Mouse (Mus musculus): ENCODE measurements at regions not wholly inside any gene's neighbourhood (a gene's known extent, or its start where the extent isn't known, plus 50 kb on each side); places are given as distances from the start of the nearest gene placed in this dataset.
A peak's percentile ranks its signal among the peaks of the same experiment; 100 is the strongest.

GRCm38 (mm10) chr8:115626396-115627136 lies 81.0 kb downstream of the Maf start:
- Histone ChIP-seq H3K4me1 (no peaks in the 10 kb centered on the region), H3K27ac (no peak overlapping the region), H3K9ac (no peak overlapping the region), H3K4me3 (no peak overlapping the region), H3K36me3 (no peaks in the 10 kb centered on the region), H3K9me3 (no peaks in the 10 kb centered on the region), H3K27me3 (no peaks in the 10 kb centered on the region), H3K4me2 (no peak overlapping the region)
- ATAC-seq (ENCODE audit: insufficient number of reproducible peaks, low FRiP score, low TSS enrichment, low read depth): no peak
- WGBS: 85% methylated on average over 7 of the region's 7 CpGs

- Histone ChIP-seq H3K4me2 (no peak overlapping the region), H3K9me3 (no peaks in the 10 kb centered on the region), H3K36me3 (no peaks in the 10 kb centered on the region), H3K9ac (no peak overlapping the region), H3K4me3 (no peak overlapping the region), H3K27ac (no peak overlapping the region), H3K27me3 (no peaks in the 10 kb centered on the region), H3K4me1 (no peaks in the 10 kb centered on the region)
- ATAC-seq (ENCODE audit: insufficient number of reproducible peaks, low FRiP score, low TSS enrichment, low read depth): no peak
- WGBS: 79% methylated on average over 1 of the region's 1 CpGs
These were observed 82.5 kb downstream of the Maf start for GRCm38 (mm10) chr8:115625072-115625471.

GRCm38 (mm10) chr8:115618049-115618760 lies 89.4 kb downstream of the Maf start:
- no peak for ATAC-seq (ENCODE audit: insufficient number of reproducible peaks, low FRiP score, low TSS enrichment, low read depth)
- Histone ChIP-seq H3K4me2 (no peak overlapping the region), H3K36me3 (no peaks in the 10 kb centered on the region), H3K27me3 (0 out of 2 replicates have a peak, but pooled peaks cover 2% of the 10 kb centered on the region), H3K4me3 (no peak overlapping the region), H3K9me3 (no peaks in the 10 kb centered on the region), H3K9ac (no peak overlapping the region), H3K27ac (no peak overlapping the region), H3K4me1 (no peaks in the 10 kb centered on the region)
- WGBS: 79% methylated on average over 13 of the region's 13 CpGs

- Histone ChIP-seq H3K4me2 (no peak overlapping the region), H3K36me3 (no peaks in the 10 kb centered on the region), H3K4me3 (no peak overlapping the region), H3K27ac (no peak overlapping the region), H3K9ac (no peak overlapping the region), H3K27me3 (0 out of 2 replicates have a peak, but pooled peaks cover 2% of the 10 kb centered on the region), H3K4me1 (no peaks in the 10 kb centered on the region), H3K9me3 (no peaks in the 10 kb centered on the region)
- 0 out of 2 replicates have a peak, but pooled peaks have one; percentile 19 for ATAC-seq (ENCODE audit: insufficient number of reproducible peaks, low FRiP score, low TSS enrichment, low read depth)
- WGBS: 77% methylated on average over 9 of the region's 9 CpGs
These were observed 90.6 kb downstream of the Maf start for GRCm38 (mm10) chr8:115616871-115617605.

GRCm38 (mm10) chr8:115613946-115614584 lies 93.5 kb downstream of the Maf start:
- no peaks in the 10 kb centered on the region for H3K4me1 ChIP-seq
- WGBS: 82% methylated on average over 5 of the region's 5 CpGs
- H3K4me3 ChIP-seq: no peak overlapping the region
- no peak overlapping the region for H3K9ac ChIP-seq
- no peak for ATAC-seq (ENCODE audit: insufficient number of reproducible peaks, low FRiP score, low TSS enrichment, low read depth)
- no peaks in the 10 kb centered on the region for H3K36me3 ChIP-seq
- H3K4me2 ChIP-seq: no peak overlapping the region
- no peak overlapping the region for H3K27ac ChIP-seq
- 0 out of 2 replicates have a peak, but pooled peaks cover under 1% of the 10 kb centered on the region for H3K27me3 ChIP-seq
- no peaks in the 10 kb centered on the region for H3K9me3 ChIP-seq

- no peak overlapping the region for H3K4me2 ChIP-seq
- H3K27me3 ChIP-seq: no peaks in the 10 kb centered on the region
- 86% methylated on average over 3 of the region's 3 CpGs for WGBS
- ATAC-seq (ENCODE audit: insufficient number of reproducible peaks, low FRiP score, low TSS enrichment, low read depth): no peak
- no peaks in the 10 kb centered on the region for H3K9me3 ChIP-seq
- H3K27ac ChIP-seq: no peak overlapping the region
- no peak overlapping the region for H3K9ac ChIP-seq
- H3K4me3 ChIP-seq: no peak overlapping the region
- no peaks in the 10 kb centered on the region for H3K36me3 ChIP-seq
- no peaks in the 10 kb centered on the region for H3K4me1 ChIP-seq
These were observed 95.5 kb downstream of the Maf start for GRCm38 (mm10) chr8:115612119-115612518.

- Histone ChIP-seq H3K27ac (no peak overlapping the region), H3K9me3 (no peaks in the 10 kb centered on the region), H3K4me2 (no peak overlapping the region), H3K36me3 (no peaks in the 10 kb centered on the region), H3K27me3 (no peaks in the 10 kb centered on the region), H3K9ac (no peak overlapping the region), H3K4me3 (no peak overlapping the region), H3K4me1 (no peaks in the 10 kb centered on the region)
- 88% methylated on average over 6 of the region's 6 CpGs for whole genome bisulfite sequencing
- no peak for ATAC-seq (ENCODE audit: insufficient number of reproducible peaks, low FRiP score, low TSS enrichment, low read depth)
These were observed 107.8 kb downstream of the Maf start for GRCm38 (mm10) chr8:115599771-115600170.

- Histone ChIP-seq H3K27ac (no peak overlapping the region), H3K27me3 (no peaks in the 10 kb centered on the region), H3K4me2 (no peak overlapping the region), H3K9ac (no peak overlapping the region), H3K4me3 (no peak overlapping the region), H3K36me3 (no peaks in the 10 kb centered on the region), H3K9me3 (no peaks in the 10 kb centered on the region), H3K4me1 (no peaks in the 10 kb centered on the region)
- ATAC-seq (ENCODE audit: insufficient number of reproducible peaks, low FRiP score, low TSS enrichment, low read depth): no peak
- WGBS: 40% methylated on average over 10 of the region's 10 CpGs
These were observed 110.2 kb downstream of the Maf start for GRCm38 (mm10) chr8:115597226-115597953.

- Histone ChIP-seq H3K9me3 (no peaks in the 10 kb centered on the region), H3K36me3 (no peaks in the 10 kb centered on the region), H3K4me2 (no peak overlapping the region), H3K27me3 (no peaks in the 10 kb centered on the region), H3K4me1 (no peaks in the 10 kb centered on the region), H3K9ac (no peak overlapping the region), H3K4me3 (no peak overlapping the region), H3K27ac (no peak overlapping the region)
- WGBS: 75% methylated on average over 2 of the region's 2 CpGs
- no peak for ATAC-seq (ENCODE audit: insufficient number of reproducible peaks, low FRiP score, low TSS enrichment, low read depth)
These were observed 117.9 kb downstream of the Maf start for GRCm38 (mm10) chr8:115589721-115590120.

- no peaks in the 10 kb centered on the region for H3K27me3 ChIP-seq
These were observed 118.5 kb downstream of the Maf start for GRCm38 (mm10) chr8:115589076-115589475.

GRCm38 (mm10) chr8:115584311-115584907 lies 123.2 kb downstream of the Maf start:
- 50% methylated on average over 8 of the region's 8 CpGs for WGBS
- no peak overlapping the region for H3K4me2 ChIP-seq
- H3K27ac ChIP-seq: no peak overlapping the region
- H3K4me1 ChIP-seq: no peaks in the 10 kb centered on the region
- H3K27me3 ChIP-seq: no peaks in the 10 kb centered on the region
- no peaks in the 10 kb centered on the region for H3K36me3 ChIP-seq
- H3K4me3 ChIP-seq: no peak overlapping the region
- ATAC-seq (ENCODE audit: insufficient number of reproducible peaks, low FRiP score, low TSS enrichment, low read depth): no peak
- H3K9me3 ChIP-seq: no peaks in the 10 kb centered on the region
- H3K9ac ChIP-seq: no peak overlapping the region

More at GRCm38 (mm10) chr8:115589076-115589475, 118.5 kb downstream of the Maf start:
- no peak overlapping the region for H3K4me3 ChIP-seq
- no peaks in the 10 kb centered on the region for H3K9me3 ChIP-seq
- no peaks in the 10 kb centered on the region for H3K36me3 ChIP-seq
- 88% methylated on average over 2 of the region's 2 CpGs for WGBS
- ATAC-seq (ENCODE audit: insufficient number of reproducible peaks, low FRiP score, low TSS enrichment, low read depth): no peak
- no peak overlapping the region for H3K9ac ChIP-seq
- H3K4me1 ChIP-seq: no peaks in the 10 kb centered on the region
- no peak overlapping the region for H3K27ac ChIP-seq
- H3K4me2 ChIP-seq: no peak overlapping the region
